Mouse (Mus musculus) CH12.LX (cell line): ENCODE results near the gene Ugt1a6a. TPM values are rescaled to one million over a fixed set of nuclear protein-coding genes. Genes with fewer than 3 reads are reported as not detected.

ENCODE experiments used
- DNase-seq: peaks from one replicate; pipeline ENCODE4 v3.0.0-alpha.2; 2013; ENCODE audit errors: extremely low read depth
- H3K27ac ChIP-seq: 2 replicates; pipeline ENCODE4 v1.5.1; 2012; ENCODE audit warnings: low read depth, mild to moderate bottlenecking, control low read depth, moderate library complexity; ENCODE audit not compliant: insufficient read depth
- H3K27me3 ChIP-seq: replicated peaks from 2 replicates; pipeline ENCODE3; 2012; ENCODE audit warnings: inconsistent platforms
- H3K36me3 ChIP-seq, 2 experiments: replicated peaks in 1 of 2; 2 replicates each; pipeline versions ENCODE3 to v1.6.1; 2012; ENCODE audit warnings: inconsistent platforms in 1 of 2, low read length in 1 of 2, mild to moderate bottlenecking in 1 of 2, mixed read lengths in 1 of 2, moderate library complexity in 1 of 2; ENCODE audit not compliant: control insufficient read depth in 1 of 2, insufficient read depth in 1 of 2
- H3K4me1 ChIP-seq, 2 experiments: 2 replicates each; pipeline ENCODE4 v1.6.1; 2012; ENCODE audit warnings: inconsistent platforms in 1 of 2, moderate library complexity in 1 of 2; ENCODE audit not compliant: insufficient read depth in 2 of 2, control insufficient read depth in 1 of 2
- H3K4me2 ChIP-seq: 2 replicates; pipeline ENCODE4 v1.6.1; 2012; ENCODE audit warnings: low read depth, mild to moderate bottlenecking, control low read depth; ENCODE audit not compliant: poor library complexity, insufficient read depth, severe bottlenecking
- H3K4me3 ChIP-seq, 3 experiments: fragments of 150-350 bp in 1 of 3; sonication (generic) in 1 of 3; replicated peaks in 1 of 3; 2 replicates each; pipeline versions ENCODE3 to v1.5.1; 2011 to 2012; ENCODE audit warnings: low read depth in 2 of 3, low read length in 2 of 3, mild to moderate bottlenecking in 2 of 3, moderate library complexity in 2 of 3, control low read depth in 1 of 3, improper control_type of control experiment in 1 of 3, inconsistent platforms in 1 of 3, mixed read lengths in 1 of 3; ENCODE audit not compliant: poor library complexity in 1 of 3
- H3K79me2 ChIP-seq: replicated peaks from 2 replicates; pipeline ENCODE4 v1.6.1; 2012; ENCODE audit warnings: mild to moderate bottlenecking, moderate library complexity; ENCODE audit not compliant: control insufficient read depth, poor library complexity, insufficient read depth, severe bottlenecking; ENCODE audit errors: extremely low read depth
- H3K9ac ChIP-seq: 2 replicates; pipeline ENCODE4 v1.6.1; 2012; ENCODE audit warnings: low read depth, mild to moderate bottlenecking, control low read depth, moderate library complexity; ENCODE audit not compliant: insufficient read depth
- H3K9me3 ChIP-seq: replicated peaks from 2 replicates; pipeline ENCODE3; 2012; ENCODE audit warnings: low read length, inconsistent platforms, mixed read lengths
- BHLHE40 ChIP-seq: IDR thresholded peaks from 2 replicates; pipeline ENCODE4 v1.6.1; 2011; ENCODE audit warnings: mild to moderate bottlenecking, low read depth, low read length, improper control_type of control experiment
- CHD1 ChIP-seq: IDR thresholded peaks from 2 replicates; pipeline ENCODE4 v1.6.1; 2012; ENCODE audit warnings: low read depth, low read length, improper control_type of control experiment, inconsistent platforms
- CHD2 ChIP-seq: IDR thresholded peaks from 2 replicates; pipeline ENCODE4 v1.6.1; 2011; ENCODE audit warnings: low read length, improper control_type of control experiment
- E2F4 ChIP-seq: IDR thresholded peaks from 2 replicates; pipeline ENCODE4 v1.6.1; 2011; ENCODE audit warnings: low read depth, low read length, improper control_type of control experiment; ENCODE audit not compliant: insufficient replicate concordance
- EP300 ChIP-seq: IDR thresholded peaks from 2 replicates; pipeline ENCODE4 v1.6.1; 2011; ENCODE audit warnings: low read length, improper control_type of control experiment
- HCFC1 ChIP-seq: IDR thresholded peaks from 2 replicates; pipeline ENCODE4 v1.6.1; 2012; ENCODE audit warnings: low read depth, mild to moderate bottlenecking, inconsistent platforms, low read length, improper control_type of control experiment
- JUND ChIP-seq: conservative IDR thresholded peaks from 2 replicates; pipeline ENCODE4 v1.6.1; 2011; ENCODE audit warnings: low read depth, low read length, improper control_type of control experiment
- KAT2A ChIP-seq: IDR thresholded peaks from 2 replicates; pipeline ENCODE4 v1.6.1; 2012; ENCODE audit warnings: low read length, improper control_type of control experiment, inconsistent platforms; ENCODE audit not compliant: insufficient replicate concordance
- MAX ChIP-seq: IDR thresholded peaks from 2 replicates; pipeline ENCODE4 v1.6.1; 2011; ENCODE audit warnings: low read length, improper control_type of control experiment
- MEF2A ChIP-seq: IDR thresholded peaks from 2 replicates; pipeline ENCODE4 v1.6.1; 2014; ENCODE audit warnings: low read depth, mild to moderate bottlenecking, inconsistent platforms, low read length, improper control_type of control experiment, borderline replicate concordance
- MXI1 ChIP-seq: IDR thresholded peaks from 2 replicates; pipeline ENCODE4 v1.6.1; 2011; ENCODE audit warnings: mild to moderate bottlenecking, low read depth, low read length, improper control_type of control experiment
- NRF1 ChIP-seq: IDR thresholded peaks from 2 replicates; pipeline ENCODE4 v1.6.1; 2014; ENCODE audit warnings: low read depth, mild to moderate bottlenecking, inconsistent platforms, low read length, improper control_type of control experiment, moderate library complexity
- PAX5 ChIP-seq: IDR thresholded peaks from 2 replicates; pipeline ENCODE4 v1.6.1; 2012; ENCODE audit warnings: low read length, inconsistent platforms, mixed read lengths
- POLR2A ChIP-seq: IDR thresholded peaks from 2 replicates; pipeline ENCODE4 v1.6.1; 2011; ENCODE audit warnings: low read depth, mild to moderate bottlenecking, improper control_type of control experiment, low read length
- RAD21 ChIP-seq: IDR thresholded peaks from 2 replicates; pipeline ENCODE4 v1.6.1; 2011; ENCODE audit warnings: low read depth, mild to moderate bottlenecking, low read length, improper control_type of control experiment, moderate library complexity
- RCOR1 ChIP-seq: conservative IDR thresholded peaks from 2 replicates; pipeline ENCODE4 v1.6.1; 2012; ENCODE audit warnings: low read depth, mild to moderate bottlenecking, inconsistent platforms, low read length, improper control_type of control experiment
- SIN3A ChIP-seq: IDR thresholded peaks from 2 replicates; pipeline ENCODE4 v1.6.1; 2012; ENCODE audit warnings: low read length, improper control_type of control experiment, inconsistent platforms
- TBP ChIP-seq: conservative IDR thresholded peaks from 2 replicates; pipeline ENCODE4 v1.6.1; 2011; ENCODE audit warnings: low read depth, low read length, improper control_type of control experiment
- TCF12 ChIP-seq: IDR thresholded peaks from 2 replicates; pipeline ENCODE4 v1.6.1; 2014; ENCODE audit warnings: low read depth, mild to moderate bottlenecking, inconsistent platforms, low read length, improper control_type of control experiment
- UBTF ChIP-seq: IDR thresholded peaks from 2 replicates; pipeline ENCODE4 v1.6.1; 2012; ENCODE audit warnings: low read depth, mild to moderate bottlenecking, inconsistent platforms, low read length, improper control_type of control experiment, moderate library complexity
- ZC3H11A ChIP-seq: IDR thresholded peaks from 2 replicates; pipeline ENCODE4 v1.6.1; 2012; ENCODE audit warnings: low read depth, mild to moderate bottlenecking, inconsistent platforms, low read length, improper control_type of control experiment
- ZKSCAN1 ChIP-seq: IDR thresholded peaks from 2 replicates; pipeline ENCODE4 v1.6.1; 2012; ENCODE audit warnings: low read depth, inconsistent platforms, low read length, improper control_type of control experiment, borderline replicate concordance
- dilution Hi-C: fragments of 300-500 bp; cut with MboI; formaldehyde crosslinking; loops from 2 replicates; pipeline ENCODE4 v1.14.3; 2020; ENCODE audit warnings: low sequenced_read_pairs; ENCODE audit not compliant: extremely low pct_unique_long_range_greater_than_20kb, extremely low pct_ligation_motif_present
- in situ Hi-C: fragments of 300-500 bp; cut with MboI; formaldehyde crosslinking; loops from 3 replicates; pipeline ENCODE4 v1.14.3; 2019; ENCODE audit warnings: low sequenced_read_pairs, low pct_ligation_motif_present, low pct_unique_long_range_greater_than_20kb, mixed read lengths
- polyA plus RNA-seq: library from polyadenylated mRNA; unstranded; fragments of >175 nt; gene quantifications from 2 replicates; pipeline ENCODE4 v1.2.1, GENCODE M21; 2012; ENCODE audit warnings: low read depth; ENCODE audit not compliant: insufficient read length
- total RNA-seq, 2 experiments: library from RNA; depleted of rRNA; stranded (reverse); fragments of 300-350 nt in 1 of 2; fragments of >200 nt in 1 of 2; gene quantifications; 2 replicates each; pipeline ENCODE4 v1.2.3; 2012 to 2014

The Ugt1a6a gene
- total and polyA plus RNA-seq, 3 experiments: 0.19 to 0.43 (median 0.30) TPM

GRCm38 (mm10) chr1:88205294-88205922, 70.8 kb downstream of the Ugt1a6a start, which contains the start of gene Dnajb3:
Gene Dnajb3 (minus strand): TSS chr1:88205782.
- Histone ChIP-seq H3K4me2 (no peak within 1 kb of the TSS), H3K27ac (no peak within 1 kb of the TSS), H3K27me3 (no peaks in the 10 kb centered on the region), H3K4me1 (no peaks in the 10 kb centered on the region), H3K4me3 (no peak within 1 kb of the TSS), H3K9ac (no peak within 1 kb of the TSS), H3K36me3 (peaks cover 0 to 8% of the 10 kb centered on the region in 2 experiments), H3K9me3 (peaks cover 2% of the 10 kb centered on the region), H3K79me2 (no peaks in the 10 kb centered on the region)
- TF ChIP-seq EP300: no peak
- no peak for TF ChIP-seq E2F4
- TF ChIP-seq ZKSCAN1: no peak
- TF ChIP-seq MEF2A: no peak
- TF ChIP-seq KAT2A: no peak
- TF ChIP-seq PAX5: no peak
- TF ChIP-seq RAD21: no peak
- TF ChIP-seq CHD2: no peak
- TF ChIP-seq ZC3H11A: no peak
- no peak for TF ChIP-seq UBTF
- no peak for TF ChIP-seq RCOR1
- TF ChIP-seq CHD1: no peak
- TF ChIP-seq TCF12: no peak
- no peak for TF ChIP-seq TBP
- TF ChIP-seq HCFC1: no peak
- TF ChIP-seq SIN3A: no peak
- no peak for TF ChIP-seq JUND
- TF ChIP-seq BHLHE40: no peak
- no peak for TF ChIP-seq MXI1
- TF ChIP-seq NRF1: no peak
- in situ Hi-C loops (no loop called here), dilution Hi-C loops (no loop called here)
- no peak for DNase-seq

- Histone ChIP-seq H3K79me2 (no peaks in the 10 kb centered on the region), H3K27me3 (no peaks in the 10 kb centered on the region), H3K9me3 (peaks cover 10% of the 10 kb centered on the region), H3K4me1 (no peaks in the 10 kb centered on the region), H3K36me3 (peaks cover 0 to 6% of the 10 kb centered on the region in 2 experiments), H3K9ac (no peak overlapping the region), H3K4me2 (no peak overlapping the region), H3K27ac (no peak overlapping the region), H3K4me3 (no peak overlapping the region)
- in situ Hi-C loops (no loop called here), dilution Hi-C loops (no loop called here)
- DNase-seq: no peak
- TF ChIP-seq E2F4: no peak
- TF ChIP-seq POLR2A: no peak
- no peak for TF ChIP-seq MAX
Observed at GRCm38 (mm10) chr1:88206843-88207479, 72.4 kb downstream of the Ugt1a6a start.
